Mouse (Mus musculus) thymus, postnatal 10 days (tissue): ENCODE data around the gene Olfr1188.
"Not testable (repeated sequence)": the region's sequence is repeated elsewhere in the genome, so short reads cannot be mapped to it uniquely, and the experiment has no call there.

ENCODE experiments used
- DNase-seq, 2 experiments: peaks; one replicate each; pipeline ENCODE4 v3.0.0; 2021; ENCODE audit warnings: low spot score in 2 of 2

Olfr1188 gene

DNA sequence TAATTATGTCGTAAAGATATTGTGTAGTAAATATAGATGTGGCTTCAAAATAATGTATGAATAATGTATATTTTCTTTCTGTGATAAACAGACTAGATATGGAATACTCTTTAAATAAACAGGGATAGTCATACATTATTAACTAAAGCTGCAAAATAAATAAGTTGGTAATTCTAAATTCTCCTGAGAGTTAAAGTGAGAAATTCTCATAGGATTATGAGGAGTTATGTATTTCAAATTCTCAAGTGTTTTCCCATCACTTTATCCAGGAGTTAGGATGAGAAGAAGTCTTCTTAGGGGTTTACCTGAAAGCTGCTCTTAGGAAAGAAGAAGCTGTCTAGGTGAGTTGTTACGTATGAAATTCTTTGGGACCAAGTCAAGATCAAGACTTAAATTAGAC, at the start of gene Olfr1188:
Gene Olfr1188, plus strand, starts transcription at position 301 of the 400 bp plus-strand sequence.
- DNase-seq, result no peak

DNA sequence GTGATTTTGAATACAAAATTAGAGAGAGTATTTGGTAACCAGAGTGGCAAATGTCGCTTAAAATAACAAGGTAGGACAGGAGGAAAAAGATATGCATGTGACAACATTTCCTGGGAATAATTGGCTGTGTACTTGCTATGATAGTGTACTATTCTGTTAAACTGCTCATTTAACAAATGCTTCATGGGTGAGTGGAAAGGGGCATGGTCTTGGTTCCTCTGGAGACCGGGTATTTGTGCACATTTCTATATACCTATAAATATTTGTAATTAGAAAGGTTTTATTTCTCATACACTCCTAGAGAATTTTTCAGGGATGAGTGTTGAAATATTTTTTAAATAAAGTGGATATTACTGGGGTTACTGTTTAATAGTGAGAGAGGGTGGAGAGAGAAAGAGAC, 38.5 kb upstream of the Olfr1188 start, which contains the start of gene Olfr1186:
Gene Olfr1186, plus strand, starts transcription at position 301 of the 400 bp plus-strand sequence.
- no peak for DNase-seq

DNA sequence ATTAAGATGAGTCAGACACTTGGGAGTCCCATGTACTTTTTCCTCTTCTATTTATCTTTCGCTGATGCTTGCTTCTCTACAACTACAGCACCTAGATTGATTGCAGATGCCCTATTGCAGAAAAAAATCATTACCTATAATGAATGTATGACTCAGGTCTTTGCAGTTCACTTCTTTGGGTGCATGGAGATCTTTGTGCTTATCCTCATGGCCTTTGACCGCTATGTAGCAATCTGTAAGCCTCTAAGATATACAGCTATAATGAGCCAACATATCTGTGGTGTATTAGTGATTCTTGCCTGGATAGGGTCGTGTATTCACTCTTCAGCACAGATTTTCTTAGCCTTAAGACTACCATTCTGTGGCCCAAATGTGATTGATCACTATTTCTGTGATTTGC, 31.0 kb upstream of the Olfr1188 start:
- DNase-seq, result no peak

DNA sequence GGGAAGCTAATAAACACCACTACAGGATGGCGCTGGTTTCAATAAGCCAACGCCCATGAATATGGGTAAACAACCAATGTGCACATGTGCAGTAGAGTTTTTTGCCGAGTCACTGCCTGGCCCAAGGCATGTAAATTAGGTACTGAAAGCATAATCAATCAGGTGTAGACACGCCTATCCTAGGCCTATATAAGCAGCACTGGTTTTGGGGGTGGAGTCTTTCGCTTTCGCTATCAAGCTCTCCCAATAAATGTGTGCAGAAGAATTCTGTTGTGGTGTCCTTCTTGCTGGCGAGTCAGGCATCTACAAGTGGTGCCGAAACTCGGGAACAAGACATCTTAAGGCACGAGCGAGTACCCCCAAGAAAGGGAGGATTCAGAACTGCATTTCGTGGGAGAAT, 16.0 kb downstream of the Olfr1188 start:
- not testable (repeated sequence) for DNase-seq

DNA sequence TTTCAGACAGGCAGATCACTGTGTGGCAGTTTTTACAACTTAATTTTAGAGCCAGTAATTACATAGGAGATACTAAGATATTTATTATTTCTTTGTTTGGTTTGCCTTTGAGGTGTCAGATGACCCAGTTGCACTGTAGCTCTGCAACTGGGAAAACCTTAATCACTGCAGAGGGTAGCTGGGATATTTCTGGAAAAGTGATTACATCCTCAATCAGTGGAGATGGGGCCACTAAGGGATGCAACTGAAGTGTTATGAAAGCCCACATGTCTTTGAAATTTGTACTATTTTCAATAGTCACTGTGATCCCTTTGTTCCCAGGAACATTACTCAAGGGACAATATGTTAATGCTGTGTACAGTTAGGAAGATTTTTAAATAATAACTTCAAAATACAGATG, 29.4 kb downstream of the Olfr1188 start, which contains the start of gene Olfr1189:
Gene Olfr1189, plus strand, starts transcription at position 301 of the 400 bp plus-strand sequence.
- DNase-seq, result no peak
